Mouse (Mus musculus) kidney, adult 18-20 months (tissue): ENCODE measurements around the gene Cers1.
A peak's percentile ranks its signal among the peaks of the same experiment; 100 is the strongest.

ENCODE experiments used
- DNase-seq: peaks from one replicate; pipeline ENCODE4 v3.0.0; 2021

Cers1 gene

DNA sequence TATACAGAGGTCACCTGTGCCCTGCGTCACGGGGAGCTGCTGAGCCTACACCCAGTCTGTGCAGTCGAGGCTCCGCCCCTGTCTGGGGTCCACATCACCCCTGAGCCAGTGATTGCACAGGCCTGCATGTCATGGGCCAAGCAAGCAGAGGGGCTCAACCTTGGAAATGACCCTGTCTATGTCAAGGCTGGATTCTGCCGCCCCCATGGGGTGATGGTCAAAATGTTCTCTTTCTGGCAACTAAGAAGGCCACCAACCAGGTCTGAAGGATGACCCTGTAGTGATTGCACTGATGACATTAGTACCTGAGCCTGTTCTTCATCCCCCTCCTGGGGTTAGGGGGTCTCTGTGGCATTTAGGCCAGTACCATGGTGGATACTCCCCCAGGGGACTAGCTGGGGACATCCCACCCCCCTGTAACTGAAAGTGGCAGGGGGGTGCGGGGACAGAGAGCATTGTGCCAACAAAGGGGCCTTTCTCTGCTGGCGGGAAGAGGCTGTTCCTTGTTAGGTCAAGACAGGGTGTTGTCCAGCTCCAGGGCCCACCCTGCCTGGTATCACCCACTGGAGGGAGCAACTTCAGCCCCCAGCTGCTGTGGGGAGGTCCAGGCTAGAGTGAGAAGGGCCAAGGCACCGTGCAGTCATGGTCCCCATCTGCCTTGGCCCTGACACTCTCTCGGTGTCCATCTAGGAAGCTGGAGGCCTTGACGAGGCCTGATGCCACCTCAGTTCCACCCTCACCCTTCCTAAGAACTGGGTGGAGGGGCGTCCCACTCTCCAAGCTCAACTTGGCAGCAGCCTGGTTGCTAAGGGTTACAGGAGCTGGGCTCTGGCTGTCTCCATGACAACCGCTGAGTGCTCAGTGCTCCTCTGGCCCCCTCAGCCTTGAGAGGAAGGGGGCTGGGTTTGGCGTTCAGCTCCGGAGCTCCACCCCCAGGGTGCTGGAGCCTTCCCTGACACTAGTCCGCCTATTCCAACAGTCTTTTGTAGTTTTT lies 1.2 kb downstream of the Cers1 start:
- DNase-seq: no peak

DNA sequence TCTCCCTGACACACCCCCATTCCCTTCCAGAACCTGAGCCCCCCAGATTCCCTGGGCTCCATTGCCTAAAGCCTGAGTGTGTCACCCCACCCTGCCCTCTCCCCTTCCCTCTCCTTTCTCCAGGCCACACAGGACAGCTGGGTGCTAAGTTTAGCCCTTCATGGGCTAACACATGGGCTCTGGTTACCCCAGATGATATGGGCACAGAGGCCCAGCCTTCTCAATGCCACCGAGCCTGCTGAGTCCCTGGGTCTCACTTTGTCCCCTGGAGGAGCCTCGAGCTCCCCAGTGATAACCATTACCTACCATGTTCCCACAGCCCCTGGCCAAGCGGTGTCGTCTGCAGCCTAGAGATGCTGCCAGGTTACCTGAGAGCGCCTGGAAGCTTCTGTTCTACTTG lies 2.3 kb downstream of the Cers1 start:
- no peak for DNase-seq

- no peak for DNase-seq
These were observed 8.1 kb downstream of the Cers1 start for GRCm38 (mm10) chr8:70323716-70324115.

- no peak for DNase-seq
These were observed 11.9 kb downstream of the Cers1 start for GRCm38 (mm10) chr8:70327512-70327911.

- DNase-seq: no peak
These were observed 13.7 kb downstream of the Cers1 start, which contains the start of gene Gdf1 for GRCm38 (mm10) chr8:70329124-70329834. Gene Gdf1 (plus strand): TSS chr8:70329817.

GRCm38 (mm10) chr8:70329835-70330740 lies 14.5 kb downstream of the Cers1 start:
- DNase-seq: no peak

- no peak for DNase-seq
These were observed 15.3 kb downstream of the Cers1 start for GRCm38 (mm10) chr8:70330741-70331364.

DNA sequence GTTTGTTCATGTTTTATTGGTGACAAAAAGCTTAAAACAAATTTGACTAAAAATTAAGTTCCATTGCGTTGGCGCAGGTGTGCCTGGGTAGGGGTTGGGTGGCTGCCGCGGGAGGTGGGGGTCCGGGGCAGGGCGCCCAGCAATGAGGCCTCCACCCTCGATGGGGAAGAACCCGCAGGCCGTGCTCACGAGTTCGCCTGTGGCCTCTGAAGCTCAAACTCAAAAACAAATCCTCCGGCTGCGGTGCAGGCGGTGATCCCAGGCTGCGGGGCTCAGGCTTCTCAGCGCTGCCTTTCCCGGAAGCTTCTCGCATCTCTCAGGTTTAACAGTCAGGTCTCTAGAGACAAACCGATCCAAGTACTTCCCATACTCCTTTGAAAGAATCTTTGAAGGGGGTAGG lies 16.0 kb downstream of the Cers1 start:
- DNase-seq: no peak

DNA sequence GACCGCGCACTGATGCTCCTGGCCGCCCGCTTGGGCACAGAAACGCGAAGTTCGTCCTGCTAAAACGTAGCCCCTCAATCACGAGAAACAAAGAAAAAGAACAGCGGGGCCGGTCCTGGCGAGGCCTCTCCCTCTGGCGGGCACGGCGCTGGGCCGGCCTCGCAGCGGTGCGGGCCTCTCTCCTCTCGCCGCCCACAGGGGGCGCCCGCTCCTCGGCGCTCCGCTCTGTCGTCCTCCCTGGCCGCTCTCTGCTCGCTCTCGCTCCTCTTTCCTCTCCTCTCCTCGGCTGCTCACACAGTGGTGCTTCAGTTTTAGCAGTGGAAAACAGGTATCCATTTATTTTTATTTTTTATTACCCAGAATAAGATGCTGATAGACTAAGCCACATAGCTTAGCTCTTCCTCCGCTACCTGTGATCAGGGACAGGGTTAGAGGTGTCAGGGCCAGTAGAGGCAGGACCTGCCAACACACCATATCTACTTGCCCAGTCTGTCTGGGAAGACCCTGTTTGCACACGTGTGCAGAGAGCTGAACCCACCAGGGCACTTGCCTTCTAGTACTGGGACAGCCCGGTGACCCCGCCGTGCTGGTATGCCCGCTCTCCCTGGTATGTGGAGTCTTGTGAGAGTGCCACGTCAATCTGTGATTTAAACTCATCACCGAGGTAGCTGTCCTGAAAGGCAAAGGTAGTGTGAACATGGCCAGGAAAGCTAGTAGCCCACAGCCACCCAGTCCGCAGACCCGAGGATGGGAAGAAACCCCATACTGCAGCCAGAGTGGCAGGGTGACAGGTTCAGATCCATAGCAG lies 16.7 kb downstream of the Cers1 start:
- peak; percentile 59 for DNase-seq

DNA sequence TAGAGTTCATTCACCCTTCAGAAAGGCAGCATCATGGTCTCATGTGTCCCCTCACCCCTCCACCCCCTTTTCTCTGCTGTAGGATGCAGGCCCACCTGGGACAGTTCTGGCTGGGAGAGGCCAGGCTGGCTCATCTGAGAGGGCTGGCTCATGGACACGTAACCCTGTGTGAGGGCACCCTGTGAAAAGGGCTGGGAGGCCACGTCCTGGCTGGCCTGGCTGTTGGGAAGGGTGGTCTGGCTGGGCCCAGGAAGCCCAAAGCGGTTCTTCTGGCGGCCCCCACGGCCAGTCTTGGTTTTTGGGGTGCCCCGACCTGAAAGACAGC lies 17.3 kb downstream of the Cers1 start:
- no peak for DNase-seq

DNA sequence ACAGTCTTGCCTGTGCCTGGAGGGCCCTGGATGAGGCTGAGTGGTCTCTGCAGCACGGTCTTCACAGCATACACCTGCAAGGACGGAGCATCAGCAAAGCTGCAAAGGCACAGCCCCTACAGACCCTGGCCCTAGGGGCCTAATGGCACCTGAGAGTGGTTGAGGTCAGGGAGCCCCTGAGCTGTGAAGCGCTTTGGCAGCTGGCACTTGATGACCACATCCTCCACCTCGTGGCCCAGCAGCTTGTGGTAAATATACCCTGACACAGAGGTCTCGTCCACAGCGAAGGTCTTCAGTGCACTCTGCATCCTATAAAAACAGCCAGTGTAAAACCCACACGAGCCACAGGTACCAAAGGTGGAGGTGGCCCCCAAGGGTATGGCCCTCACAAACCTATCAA lies 23.4 kb downstream of the Cers1 start:
- DNase-seq: no peak

GRCm38 (mm10) chr8:70340659-70341058 lies 25.1 kb downstream of the Cers1 start:
- no peak for DNase-seq

DNA sequence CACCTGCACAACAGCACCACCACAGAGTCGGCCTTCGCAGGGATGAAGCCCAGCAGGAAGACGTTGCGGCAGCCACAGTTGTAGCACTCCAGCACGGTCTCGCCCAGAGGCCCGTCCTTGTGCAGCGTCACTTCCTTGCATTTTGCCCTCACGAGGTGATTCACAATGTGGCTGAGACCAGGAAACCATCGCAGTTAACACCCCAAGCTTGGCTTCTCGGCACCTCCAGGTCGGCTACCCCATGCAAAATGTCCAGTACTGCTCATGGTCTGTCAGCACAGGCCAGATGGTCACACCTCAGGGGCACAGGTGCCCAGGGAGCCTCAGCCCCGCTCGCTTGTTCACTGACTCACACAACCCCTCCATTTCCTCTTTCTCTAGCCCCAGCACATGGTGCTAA lies 26.4 kb downstream of the Cers1 start:
- DNase-seq: no peak

GRCm38 (mm10) chr8:70343076-70343475 lies 27.5 kb downstream of the Cers1 start:
- no peak for DNase-seq

GRCm38 (mm10) chr8:70343696-70344095 lies 28.1 kb downstream of the Cers1 start:
- no peak for DNase-seq

DNA sequence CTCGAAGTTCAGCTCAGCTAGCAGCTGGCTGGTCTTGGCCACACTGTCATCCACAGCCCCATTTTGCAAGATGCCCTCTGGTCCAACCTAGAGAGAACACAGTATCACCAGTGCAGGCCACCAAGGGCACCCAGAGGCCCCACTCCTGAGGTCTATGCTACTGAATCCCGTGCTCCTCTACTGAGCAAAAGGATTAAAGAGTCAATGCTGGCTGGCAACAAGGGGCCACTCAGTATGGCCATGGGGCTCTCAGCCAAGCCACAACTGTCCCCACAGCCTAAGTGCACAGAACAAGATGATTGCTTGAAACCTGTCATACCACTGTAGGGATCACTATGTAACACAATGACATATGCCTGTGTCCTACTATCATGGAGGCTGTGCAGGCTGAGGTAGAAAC lies 28.7 kb downstream of the Cers1 start:
- no peak for DNase-seq

DNA sequence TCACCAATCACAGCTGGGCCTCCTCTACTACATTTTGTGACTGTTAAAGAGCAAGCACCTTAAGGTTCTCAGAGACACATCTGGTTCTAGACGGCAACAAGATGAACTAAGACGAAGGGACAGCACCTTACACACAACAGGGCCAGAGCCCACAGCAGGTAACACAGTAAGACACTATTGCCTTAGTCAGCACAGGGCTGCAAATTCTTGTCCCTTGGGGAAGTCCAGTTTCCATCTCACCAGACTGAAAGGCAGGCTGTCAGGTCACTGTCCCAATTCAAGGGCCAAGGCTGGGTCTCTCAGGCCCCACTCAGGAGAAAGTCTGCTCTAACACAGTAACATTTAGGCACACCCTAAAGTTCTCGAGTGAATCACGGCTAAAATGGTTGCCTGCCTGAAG lies 31.9 kb downstream of the Cers1 start:
- no peak for DNase-seq

- DNase-seq: peak; percentile 50
These were observed 32.4 kb downstream of the Cers1 start for GRCm38 (mm10) chr8:70347860-70348420.

DNA sequence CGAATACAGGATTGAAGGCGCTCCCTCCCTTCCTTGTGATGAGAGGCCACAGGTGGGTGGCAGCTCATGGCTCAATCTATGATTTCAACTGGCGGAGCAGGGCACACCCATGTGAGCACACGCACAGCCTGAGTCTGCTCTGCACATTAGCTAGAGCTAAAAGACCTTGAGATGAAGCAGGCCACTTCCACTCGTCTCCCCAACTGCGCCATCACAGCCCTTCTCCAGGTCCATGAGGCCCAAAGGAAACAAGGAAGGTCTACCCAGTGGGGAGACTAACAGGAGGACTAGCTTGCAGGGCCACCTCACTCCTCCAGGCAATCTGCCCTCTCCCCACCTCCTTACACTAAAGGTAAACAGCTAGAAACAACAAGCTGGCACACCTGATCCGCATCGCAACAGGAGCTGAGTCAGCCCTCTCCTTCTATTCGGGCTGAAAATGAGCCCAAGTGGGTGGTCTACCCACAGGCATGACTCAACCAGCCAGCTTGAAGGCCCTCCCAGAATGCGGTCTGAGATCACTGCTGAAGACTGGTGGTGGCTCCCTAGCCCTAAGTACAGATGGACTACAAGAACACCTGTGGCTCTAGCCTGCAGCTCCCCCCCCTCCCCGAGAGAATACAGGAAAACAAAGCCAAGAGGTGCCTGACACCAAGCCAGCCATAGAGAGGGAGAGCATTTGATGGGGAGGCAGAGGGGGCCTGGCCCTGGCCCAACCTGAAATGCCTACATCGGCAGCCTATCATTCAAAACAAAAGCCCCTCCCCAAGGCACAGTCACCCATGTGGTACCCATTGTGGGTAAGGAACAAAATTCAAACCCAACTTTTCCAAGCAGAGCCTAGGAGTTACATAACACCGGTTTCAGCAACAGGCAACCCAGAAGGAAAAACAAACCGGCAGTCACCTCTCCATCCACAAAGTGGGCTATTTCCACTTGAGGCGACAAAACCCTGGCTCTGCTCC lies 35.7 kb downstream of the Cers1 start:
- DNase-seq: no peak

DNA sequence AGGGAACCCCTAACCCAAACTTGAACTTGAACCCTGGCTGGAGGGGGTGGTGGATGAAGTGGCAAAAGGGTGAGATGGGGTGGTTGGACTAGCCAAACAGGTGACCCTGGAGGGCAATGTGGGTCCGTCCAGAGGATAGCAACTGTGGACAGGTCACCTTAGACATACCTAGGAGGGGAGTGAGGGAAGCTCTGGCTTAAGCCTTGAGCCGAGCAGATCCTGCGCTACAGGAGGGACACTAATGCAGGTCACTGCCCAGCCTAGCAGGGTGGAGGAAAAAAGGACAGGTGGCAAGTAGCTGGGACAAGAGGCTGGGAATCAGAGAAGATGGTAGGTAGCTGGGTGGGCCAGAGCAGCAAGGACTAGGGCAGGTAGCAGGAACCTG lies 36.4 kb downstream of the Cers1 start:
- DNase-seq: no peak
